Mouse (Mus musculus) intestine, embryonic 16.5 days (tissue): ENCODE data around the gene Hacd2. TPM values are rescaled to one million over a fixed set of nuclear protein-coding genes. Genes with fewer than 3 reads are reported as not detected.

ENCODE experiments used
- ATAC-seq: fragments of 200-750 bp; cut with Nextera tagmentation; 2 replicates; pipeline ENCODE4 v1.8.0; 2017; ENCODE audit warnings: moderate TSS enrichment, moderate library complexity
- H3K27ac ChIP-seq: fragments of 300-500 bp; sonication (generic); 2 replicates; pipeline ENCODE4 v1.5.1; 2014; ENCODE audit warnings: mild to moderate bottlenecking, low read length
- H3K27me3 ChIP-seq: fragments of 300-500 bp; sonication (generic); replicated peaks from 2 replicates; pipeline ENCODE4 v1.6.1; 2014; ENCODE audit warnings: low read length, control low read depth, mixed read lengths; ENCODE audit not compliant: control insufficient read depth, insufficient read depth
- H3K36me3 ChIP-seq: fragments of 300-500 bp; sonication (generic); 2 replicates; pipeline ENCODE4 v1.6.1; 2014; ENCODE audit warnings: low read length, control low read depth; ENCODE audit not compliant: control insufficient read depth, insufficient read depth
- H3K4me1 ChIP-seq: fragments of 300-500 bp; sonication (generic); 2 replicates; pipeline ENCODE4 v1.6.1; 2014; ENCODE audit warnings: low read length, control low read depth, mixed read lengths; ENCODE audit not compliant: control insufficient read depth, insufficient read depth
- H3K4me2 ChIP-seq: fragments of 300-500 bp; sonication (generic); 2 replicates; pipeline ENCODE4 v1.6.1; 2014; ENCODE audit warnings: low read depth, low read length, control low read depth
- H3K4me3 ChIP-seq: fragments of 300-500 bp; sonication (generic); 2 replicates; pipeline ENCODE4 v1.5.1; 2014; ENCODE audit warnings: mild to moderate bottlenecking, low read length
- H3K9ac ChIP-seq: fragments of 300-500 bp; sonication (generic); 2 replicates; pipeline ENCODE4 v1.6.1; 2014; ENCODE audit warnings: low read depth, low read length
- H3K9me3 ChIP-seq: fragments of 300-500 bp; sonication (generic); 2 replicates; pipeline ENCODE4 v1.6.1; 2016; ENCODE audit warnings: low read length, control low read depth; ENCODE audit not compliant: control insufficient read depth
- WGBS: fragments of 180-500 bp; shearing (Covaris S2); extraction: QIAGEN DNeasy Blood & Tissue Kit; methylation state at CpG from one replicate; pipeline ENCODE4 v1.1.7; 2014; 5-methylcytosine and 5-hydroxymethylcytosine counted together
- polyA plus RNA-seq: library from polyadenylated mRNA; unstranded; fragments of >200 nt; fragmentation: Nextera tagmentation; extraction: Ambion mirVana; gene quantifications from 2 replicates; pipeline ENCODE4 v1.2.1, GENCODE M21; 2015

Hacd2 gene
- polyA plus RNA-seq, 1 experiment from 2014 or later: 103 TPM

DNA sequence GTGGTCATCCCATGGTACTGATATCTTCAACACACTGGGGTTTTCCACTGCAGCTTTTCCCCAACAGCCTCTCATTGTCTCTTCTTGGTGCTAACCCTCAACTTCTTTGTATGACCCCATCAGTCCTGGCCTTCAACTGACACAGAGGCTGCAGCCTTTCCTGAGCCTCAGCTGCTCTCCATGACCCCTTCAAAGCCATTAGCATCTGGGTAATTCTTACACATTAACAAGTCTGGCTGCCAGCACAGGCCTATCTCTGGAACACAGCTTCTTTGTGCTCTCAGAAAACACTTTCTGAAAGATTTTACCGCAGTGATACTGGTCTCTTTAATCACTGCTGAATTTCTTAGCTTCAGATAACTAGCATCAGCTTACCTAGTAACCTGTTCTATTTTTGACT, 17.9 kb downstream of the Hacd2 start:
- 77% methylated on average over 1 of the region's 1 CpGs for WGBS
- no peak for ATAC-seq

DNA sequence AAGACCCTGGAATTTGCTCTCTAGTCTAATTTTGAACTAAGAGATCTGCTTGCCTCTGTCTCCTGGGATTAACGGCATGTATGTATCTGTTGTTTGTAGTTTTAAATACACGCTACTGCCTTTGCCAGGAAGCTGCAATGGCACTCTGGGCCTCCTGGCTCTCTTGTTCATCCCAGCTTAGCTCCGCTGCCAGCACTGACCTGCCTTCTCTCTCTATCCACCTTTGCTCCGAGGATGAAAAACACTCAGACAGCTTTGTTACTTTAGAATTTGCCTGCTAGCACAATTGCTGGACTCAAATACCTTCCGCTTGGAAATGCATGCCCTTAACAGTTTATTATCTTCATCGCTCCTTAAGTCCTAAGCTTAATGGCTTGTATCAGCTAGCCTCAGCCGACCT, 18.8 kb downstream of the Hacd2 start:
- H3K9ac ChIP-seq: no peak overlapping the region
- no peaks in the 10 kb centered on the region for H3K9me3 ChIP-seq
- no peak overlapping the region for H3K4me3 ChIP-seq
- 89% methylated on average over 7 of the region's 7 CpGs for WGBS
- H3K27ac ChIP-seq: no peak overlapping the region
- ATAC-seq: no peak
- H3K36me3 ChIP-seq: no peaks in the 10 kb centered on the region; the same call in 1 of the 2 replicates
- no peaks in the 10 kb centered on the region for H3K4me1 ChIP-seq
- no peaks in the 10 kb centered on the region for H3K27me3 ChIP-seq
- no peak overlapping the region for H3K4me2 ChIP-seq

More for the DNA sequence above, 17.9 kb downstream of the Hacd2 start:
- H3K27me3 ChIP-seq: no peaks in the 10 kb centered on the region
- no peak overlapping the region for H3K4me3 ChIP-seq
- no peak overlapping the region for H3K4me2 ChIP-seq
- H3K9ac ChIP-seq: no peak overlapping the region
- H3K27ac ChIP-seq: no peak overlapping the region
- H3K4me1 ChIP-seq: no peaks in the 10 kb centered on the region
- no peaks in the 10 kb centered on the region for H3K9me3 ChIP-seq
- H3K36me3 ChIP-seq: no peaks in the 10 kb centered on the region; the same call in 1 of the 2 replicates

GRCm38 (mm10) chr16:35046081-35046775, 24.0 kb downstream of the Hacd2 start:
- no peak for ATAC-seq
- 82% methylated on average over 6 of the region's 6 CpGs for WGBS

DNA sequence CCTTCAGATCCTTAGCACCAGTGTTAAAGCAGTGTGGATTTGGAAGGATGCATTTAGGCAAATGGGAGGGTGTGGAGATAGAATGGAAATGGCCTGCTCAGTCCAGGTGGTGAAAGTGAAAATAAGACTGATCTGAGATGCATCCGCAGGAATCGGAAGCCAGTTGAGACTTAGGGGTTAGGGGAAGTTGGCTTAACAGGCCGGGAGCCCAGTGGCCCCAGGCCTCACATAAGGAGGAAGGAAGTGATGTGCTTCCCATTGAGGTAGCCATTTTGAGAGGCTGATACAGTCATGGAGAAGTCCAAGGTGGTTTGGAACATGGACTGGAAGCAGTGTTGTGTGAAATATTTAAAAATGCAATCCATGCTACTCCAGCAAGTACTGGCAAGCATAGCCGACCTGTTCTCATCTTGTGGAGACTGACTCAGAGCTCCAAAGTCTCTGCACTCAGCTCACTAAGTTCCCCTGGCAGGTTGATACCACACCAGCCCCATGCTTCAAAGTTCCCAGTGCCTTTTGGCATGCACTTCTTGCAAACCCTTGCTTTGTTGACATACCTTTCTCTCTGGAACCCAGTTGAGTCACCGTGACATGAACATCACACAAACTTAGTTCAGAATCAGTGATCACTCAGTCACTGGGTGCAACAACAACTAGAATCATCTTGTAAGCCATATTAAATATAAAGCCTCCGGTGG, 25.2 kb downstream of the Hacd2 start:
- no peak for ATAC-seq
- Histone ChIP-seq H3K36me3 (no peaks in the 10 kb centered on the region; the same call in 1 of the 2 replicates), H3K4me2 (no peak overlapping the region), H3K9ac (no peak overlapping the region), H3K4me1 (peaks cover 14% of the 10 kb centered on the region; the same call in 1 of the 2 replicates), H3K9me3 (no peaks in the 10 kb centered on the region), H3K4me3 (no peak overlapping the region), H3K27ac (no peak overlapping the region), H3K27me3 (no peaks in the 10 kb centered on the region)
- 88% methylated on average over 6 of the region's 6 CpGs for WGBS

More at GRCm38 (mm10) chr16:35046081-35046775, 24.0 kb downstream of the Hacd2 start:
- H3K4me1 ChIP-seq: peaks cover 14% of the 10 kb centered on the region; the same call in 1 of the 2 replicates
- no peak overlapping the region for H3K9ac ChIP-seq
- no peak overlapping the region for H3K27ac ChIP-seq
- H3K36me3 ChIP-seq: no peaks in the 10 kb centered on the region; the same call in 1 of the 2 replicates
- H3K27me3 ChIP-seq: no peaks in the 10 kb centered on the region
- H3K4me2 ChIP-seq: no peak overlapping the region
- no peak overlapping the region for H3K4me3 ChIP-seq
- no peaks in the 10 kb centered on the region for H3K9me3 ChIP-seq

DNA sequence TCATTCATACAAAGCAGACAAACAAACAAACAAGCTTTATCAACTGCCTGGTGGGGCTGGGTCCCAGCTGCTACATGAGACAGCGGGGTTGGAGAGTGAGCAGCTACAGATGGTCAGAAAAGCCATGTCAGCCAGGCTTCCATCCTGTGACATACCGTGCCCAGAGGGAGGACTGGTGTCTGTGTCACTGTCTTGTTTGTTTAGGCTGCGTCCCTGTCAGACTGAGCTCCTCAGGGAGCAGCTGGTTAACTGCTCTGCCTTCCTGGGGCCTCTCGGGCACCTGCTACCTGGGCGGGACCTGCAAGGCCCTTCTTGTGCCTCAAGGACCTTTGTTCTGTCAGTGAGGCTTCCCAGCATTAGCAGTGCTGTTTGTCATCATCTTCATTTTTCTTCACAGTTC, 28.8 kb downstream of the Hacd2 start:
- 44% methylated on average over 5 of the region's 5 CpGs for WGBS
- Histone ChIP-seq H3K27me3 (no peaks in the 10 kb centered on the region), H3K27ac (peak overlapping the region; percentile 79), H3K36me3 (no peaks in the 10 kb centered on the region), H3K4me1 (peaks cover 14% of the 10 kb centered on the region; the same call in 1 of the 2 replicates), H3K4me2 (no peak overlapping the region), H3K4me3 (no peak overlapping the region), H3K9me3 (no peaks in the 10 kb centered on the region), H3K9ac (no peak overlapping the region)
- ATAC-seq: peak; percentile 92

DNA sequence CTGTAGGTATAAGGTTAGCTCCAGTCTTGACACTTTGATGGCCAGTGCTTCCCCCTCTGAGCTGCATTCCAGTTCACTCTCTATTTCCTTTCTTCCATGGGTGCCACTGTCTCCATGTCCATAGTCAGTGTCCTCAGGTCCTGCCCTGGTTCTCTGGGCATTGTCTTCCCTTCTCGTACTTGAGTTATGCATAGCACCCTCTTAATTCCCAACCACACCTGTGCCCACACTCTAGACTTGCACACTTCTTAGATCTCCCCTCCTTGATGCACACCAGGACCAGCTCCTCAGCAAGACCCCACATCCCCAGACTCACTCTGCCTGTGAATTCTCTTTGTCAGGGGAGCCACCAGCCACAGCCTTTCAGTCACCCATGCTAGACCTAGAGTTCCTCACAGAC, 30.0 kb downstream of the Hacd2 start:
- Histone ChIP-seq H3K27ac (peak overlapping the region; percentile 68), H3K9me3 (no peaks in the 10 kb centered on the region), H3K9ac (no peak overlapping the region), H3K4me2 (no peak overlapping the region), H3K36me3 (no peaks in the 10 kb centered on the region), H3K4me3 (no peak overlapping the region), H3K4me1 (peaks cover 14% of the 10 kb centered on the region; the same call in 1 of the 2 replicates), H3K27me3 (no peaks in the 10 kb centered on the region)
- WGBS: 93% methylated on average over 1 of the region's 1 CpGs
- ATAC-seq: no peak

- H3K27ac ChIP-seq: no peak overlapping the region
- H3K9ac ChIP-seq: no peak overlapping the region
- no peaks in the 10 kb centered on the region for H3K36me3 ChIP-seq
- no peak overlapping the region for H3K4me2 ChIP-seq
- peaks cover 3% of the 10 kb centered on the region; the same call in 1 of the 2 replicates for H3K4me1 ChIP-seq
- no peak for ATAC-seq
- H3K27me3 ChIP-seq: no peaks in the 10 kb centered on the region
- 91% methylated on average over 8 of the region's 8 CpGs for WGBS
- no peaks in the 10 kb centered on the region for H3K9me3 ChIP-seq
- no peak overlapping the region for H3K4me3 ChIP-seq
Measured at GRCm38 (mm10) chr16:35054432-35055193, 32.4 kb downstream of the Hacd2 start.

- no peak for ATAC-seq
- peaks cover 3% of the 10 kb centered on the region; the same call in 1 of the 2 replicates for H3K4me1 ChIP-seq
- H3K9ac ChIP-seq: no peak overlapping the region
- H3K4me3 ChIP-seq: no peak overlapping the region
- WGBS: 97% methylated on average over 1 of the region's 1 CpGs
- H3K9me3 ChIP-seq: no peaks in the 10 kb centered on the region
- H3K4me2 ChIP-seq: no peak overlapping the region
- H3K36me3 ChIP-seq: no peaks in the 10 kb centered on the region
- H3K27me3 ChIP-seq: no peaks in the 10 kb centered on the region
- no peak overlapping the region for H3K27ac ChIP-seq
Measured at GRCm38 (mm10) chr16:35055194-35055506, 32.9 kb downstream of the Hacd2 start.

GRCm38 (mm10) chr16:35055861-35056260, 33.6 kb downstream of the Hacd2 start:
- no peaks in the 10 kb centered on the region; the same call in 1 of the 2 replicates for H3K4me1 ChIP-seq
- no peak overlapping the region for H3K9ac ChIP-seq
- ATAC-seq: no peak
- no peak overlapping the region for H3K27ac ChIP-seq
- H3K4me2 ChIP-seq: no peak overlapping the region
- H3K27me3 ChIP-seq: no peaks in the 10 kb centered on the region
- no peaks in the 10 kb centered on the region for H3K9me3 ChIP-seq
- WGBS: 80% methylated on average over 1 of the region's 1 CpGs
- H3K36me3 ChIP-seq: no peaks in the 10 kb centered on the region
- no peak overlapping the region for H3K4me3 ChIP-seq
